Mouse (Mus musculus) neural tube, embryonic 14.5 days (tissue): ENCODE measurements around the gene Pdgfa. TPM values are rescaled to one million over a fixed set of nuclear protein-coding genes. Genes with fewer than 3 reads are reported as not detected.

Experiments
- ATAC-seq: fragments of 200-750 bp; cut with Nextera tagmentation; 2 replicates; pipeline ENCODE4 v1.8.0; 2017; ENCODE audit warnings: low read depth, mild to moderate bottlenecking, moderate TSS enrichment, moderate library complexity
- H3K27ac ChIP-seq: fragments of 300-500 bp; sonication (generic); 2 replicates; pipeline ENCODE4 v1.5.1; 2014; ENCODE audit warnings: low read depth, mild to moderate bottlenecking, control low read depth, low read length, moderate library complexity, mixed read lengths
- H3K27me3 ChIP-seq: fragments of 300-500 bp; sonication (generic); 2 replicates; pipeline ENCODE4 v1.6.1; 2014; ENCODE audit warnings: low read length; ENCODE audit not compliant: control insufficient read depth, insufficient read depth
- H3K36me3 ChIP-seq: fragments of 300-500 bp; sonication (generic); 2 replicates; pipeline ENCODE4 v1.6.1; 2014; ENCODE audit warnings: low read length, mixed read lengths; ENCODE audit not compliant: control insufficient read depth, insufficient read depth
- H3K4me1 ChIP-seq: fragments of 300-500 bp; sonication (generic); 2 replicates; pipeline ENCODE4 v1.6.1; 2014; ENCODE audit warnings: low read length; ENCODE audit not compliant: control insufficient read depth, insufficient read depth
- H3K4me2 ChIP-seq: fragments of 300-500 bp; sonication (generic); 2 replicates; pipeline ENCODE4 v1.6.1; 2014; ENCODE audit warnings: mild to moderate bottlenecking, low read depth, low read length, control low read depth
- H3K4me3 ChIP-seq: fragments of 300-500 bp; sonication (generic); 2 replicates; pipeline ENCODE4 v1.5.1; 2014; ENCODE audit warnings: low read depth, low read length, control low read depth, mixed read lengths
- H3K9ac ChIP-seq: fragments of 300-500 bp; sonication (generic); replicated peaks from 2 replicates; pipeline ENCODE4 v1.6.1; 2014; ENCODE audit warnings: low read depth, mild to moderate bottlenecking, control low read depth, low read length, mixed read lengths
- H3K9me3 ChIP-seq: fragments of 300-500 bp; sonication (generic); 2 replicates; pipeline ENCODE4 v1.6.1; 2016; ENCODE audit warnings: low read length; ENCODE audit not compliant: control insufficient read depth
- WGBS: fragments of 180-500 bp; shearing (Covaris S2); extraction: QIAGEN DNeasy Blood & Tissue Kit; methylation state at CpG from one replicate; pipeline ENCODE4 v1.1.7; 2014; 5-methylcytosine and 5-hydroxymethylcytosine counted together
- polyA plus RNA-seq: library from polyadenylated mRNA; unstranded; fragments of >200 nt; fragmentation: Nextera tagmentation; extraction: Ambion mirVana; gene quantifications from 2 replicates; pipeline ENCODE4 v1.2.1, GENCODE M21; 2014

The Pdgfa gene
- polyA plus RNA-seq, 1 experiment from 2014 or later: 23.4 TPM

GRCm38 (mm10) chr5:139024351-139025105 lies 27.4 kb upstream of the Pdgfa start:
- Histone ChIP-seq H3K4me3 (no peak overlapping the region), H3K36me3 (0 out of 2 replicates have a peak, but pooled peaks cover 3% of the 10 kb centered on the region), H3K27ac (no peak overlapping the region), H3K9me3 (no peaks in the 10 kb centered on the region), H3K4me1 (peaks cover 4% of the 10 kb centered on the region; the same call in 1 of the 2 replicates), H3K27me3 (no peaks in the 10 kb centered on the region), H3K9ac (no peak overlapping the region), H3K4me2 (no peak overlapping the region)
- no peak for ATAC-seq
- 79% methylated on average over 12 of the region's 12 CpGs for WGBS

GRCm38 (mm10) chr5:139020595-139020994 lies 23.4 kb upstream of the Pdgfa start:
- H3K4me2 ChIP-seq: no peak overlapping the region
- WGBS: 68% methylated on average over 6 of the region's 6 CpGs
- no peak for ATAC-seq
- H3K4me1 ChIP-seq: no peaks in the 10 kb centered on the region
- H3K4me3 ChIP-seq: no peak overlapping the region
- H3K27me3 ChIP-seq: no peaks in the 10 kb centered on the region
- H3K9me3 ChIP-seq: no peaks in the 10 kb centered on the region
- 0 out of 2 replicates have a peak, but pooled peaks cover 9% of the 10 kb centered on the region for H3K36me3 ChIP-seq
- no peak overlapping the region for H3K27ac ChIP-seq
- no peak overlapping the region for H3K9ac ChIP-seq

- Histone ChIP-seq H3K36me3 (0 out of 2 replicates have a peak, but pooled peaks cover 6% of the 10 kb centered on the region), H3K27me3 (no peaks in the 10 kb centered on the region), H3K4me3 (no peak overlapping the region), H3K4me1 (no peaks in the 10 kb centered on the region), H3K27ac (no peak overlapping the region), H3K9me3 (no peaks in the 10 kb centered on the region), H3K4me2 (no peak overlapping the region), H3K9ac (no peak overlapping the region)
- no peak for ATAC-seq
- WGBS: 83% methylated on average over 15 of the region's 15 CpGs
Measured at GRCm38 (mm10) chr5:139017371-139018124, 20.4 kb upstream of the Pdgfa start.

GRCm38 (mm10) chr5:139015097-139015496 lies 17.9 kb upstream of the Pdgfa start:
- H3K9me3 ChIP-seq: no peaks in the 10 kb centered on the region
- H3K4me1 ChIP-seq: no peaks in the 10 kb centered on the region
- no peak overlapping the region for H3K4me3 ChIP-seq
- ATAC-seq: no peak
- no peak overlapping the region for H3K27ac ChIP-seq
- no peak overlapping the region for H3K9ac ChIP-seq
- H3K36me3 ChIP-seq: 0 out of 2 replicates have a peak, but pooled peaks cover 6% of the 10 kb centered on the region
- H3K27me3 ChIP-seq: no peaks in the 10 kb centered on the region
- 80% methylated on average over 3 of the region's 3 CpGs for WGBS
- no peak overlapping the region for H3K4me2 ChIP-seq

- no peak overlapping the region for H3K4me3 ChIP-seq
- no peaks in the 10 kb centered on the region for H3K27me3 ChIP-seq
- no peaks in the 10 kb centered on the region for H3K4me1 ChIP-seq
- no peaks in the 10 kb centered on the region for H3K36me3 ChIP-seq
- H3K27ac ChIP-seq: no peak overlapping the region
- no peak overlapping the region for H3K4me2 ChIP-seq
- no peaks in the 10 kb centered on the region for H3K9me3 ChIP-seq
- no peak overlapping the region for H3K9ac ChIP-seq
- WGBS: 82% methylated on average over 2 of the region's 2 CpGs
- no peak for ATAC-seq
Measured at GRCm38 (mm10) chr5:139010649-139011048, 13.5 kb upstream of the Pdgfa start.

GRCm38 (mm10) chr5:139007141-139007775 lies 10.1 kb upstream of the Pdgfa start:
- 50% methylated on average over 4 of the region's 4 CpGs for WGBS
- no peak overlapping the region for H3K4me3 ChIP-seq

GRCm38 (mm10) chr5:139004588-139004987 lies 7.4 kb upstream of the Pdgfa start:
- no peaks in the 10 kb centered on the region for H3K36me3 ChIP-seq

More at GRCm38 (mm10) chr5:139007141-139007775, 10.1 kb upstream of the Pdgfa start:
- no peak overlapping the region for H3K27ac ChIP-seq
- no peak overlapping the region for H3K4me2 ChIP-seq
- no peaks in the 10 kb centered on the region for H3K4me1 ChIP-seq
- no peak for ATAC-seq
- H3K9me3 ChIP-seq: no peaks in the 10 kb centered on the region
- no peaks in the 10 kb centered on the region for H3K27me3 ChIP-seq
- H3K36me3 ChIP-seq: no peaks in the 10 kb centered on the region
- no peak overlapping the region for H3K9ac ChIP-seq

GRCm38 (mm10) chr5:138999716-139000115 lies 2.5 kb upstream of the Pdgfa start:
- 73% methylated on average over 7 of the region's 7 CpGs for WGBS
- Histone ChIP-seq H3K27ac (no peak overlapping the region), H3K27me3 (peaks cover 25% of the 10 kb centered on the region), H3K4me3 (no peak overlapping the region), H3K4me2 (no peak overlapping the region), H3K9me3 (no peaks in the 10 kb centered on the region), H3K9ac (no peak overlapping the region), H3K4me1 (peaks cover 9% of the 10 kb centered on the region; the same call in 1 of the 2 replicates), H3K36me3 (no peaks in the 10 kb centered on the region)
- no peak for ATAC-seq

More at GRCm38 (mm10) chr5:139004588-139004987, 7.4 kb upstream of the Pdgfa start:
- Histone ChIP-seq H3K4me2 (no peak overlapping the region), H3K27me3 (peaks cover 1% of the 10 kb centered on the region; the same call in 1 of the 2 replicates), H3K9me3 (no peaks in the 10 kb centered on the region), H3K27ac (no peak overlapping the region), H3K4me1 (no peaks in the 10 kb centered on the region), H3K9ac (no peak overlapping the region), H3K4me3 (no peak overlapping the region)
- no peak for ATAC-seq
- 69% methylated on average over 6 of the region's 6 CpGs for WGBS
